Mouse (Mus musculus): ENCODE data around the gene Gm10283. TPM values are rescaled to one million over a fixed set of nuclear protein-coding genes. Genes with fewer than 3 reads are reported as not detected.
A peak's percentile ranks its signal among the peaks of the same experiment; 100 is the strongest.
"Not testable (repeated sequence)": the region's sequence is repeated elsewhere in the genome, so short reads cannot be mapped to it uniquely, and the experiment has no call there.

The Gm10283 gene
- not detected for total RNA-seq (2022)

DNA sequence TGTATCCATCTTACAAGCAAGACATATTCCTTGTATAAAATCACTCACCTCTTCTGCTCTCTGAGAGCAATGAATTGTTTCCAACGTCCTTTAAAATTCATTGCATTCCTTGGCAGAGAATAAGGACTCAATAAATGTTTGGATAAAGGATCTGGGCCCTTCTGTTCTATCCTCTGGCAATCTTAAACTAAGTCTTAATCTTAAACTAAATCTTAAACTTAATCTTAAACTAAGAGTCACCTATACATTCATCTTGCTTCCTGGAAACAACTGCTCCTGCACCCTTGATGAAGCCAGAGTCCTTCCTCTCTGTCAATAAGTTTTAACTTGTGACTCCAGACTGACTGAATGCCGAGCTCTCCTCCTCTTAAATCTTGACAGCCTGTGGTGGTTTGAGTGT is at the start of gene Gm10283:
Gene Gm10283 (minus strand): TSS at position 101 of the 400 bp plus-strand sequence.
- no peak for DNase-seq (ENCODE audit: low spot score in 2 of 2)

DNA sequence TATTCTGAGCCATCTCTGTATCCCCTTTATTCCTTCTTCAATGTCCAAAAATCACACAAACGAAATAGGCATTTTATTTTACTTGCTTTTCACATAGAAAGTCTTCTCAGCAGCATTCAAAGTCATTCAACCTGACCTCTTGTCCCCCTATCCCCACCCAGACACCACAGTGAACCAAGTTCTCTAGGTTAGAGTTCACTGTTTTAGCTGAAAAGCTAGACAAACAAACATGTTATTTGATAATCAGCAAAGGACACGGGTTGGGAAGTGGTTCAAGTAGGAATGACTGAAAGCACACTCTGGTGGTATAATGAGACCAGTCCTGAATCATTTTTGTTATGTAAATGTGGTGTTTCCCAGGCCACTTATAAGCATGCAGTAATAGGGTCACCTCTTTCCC is 31.9 kb upstream of the Gm10283 start:
- no peak for DNase-seq (ENCODE audit: low spot score in 2 of 2)

DNA sequence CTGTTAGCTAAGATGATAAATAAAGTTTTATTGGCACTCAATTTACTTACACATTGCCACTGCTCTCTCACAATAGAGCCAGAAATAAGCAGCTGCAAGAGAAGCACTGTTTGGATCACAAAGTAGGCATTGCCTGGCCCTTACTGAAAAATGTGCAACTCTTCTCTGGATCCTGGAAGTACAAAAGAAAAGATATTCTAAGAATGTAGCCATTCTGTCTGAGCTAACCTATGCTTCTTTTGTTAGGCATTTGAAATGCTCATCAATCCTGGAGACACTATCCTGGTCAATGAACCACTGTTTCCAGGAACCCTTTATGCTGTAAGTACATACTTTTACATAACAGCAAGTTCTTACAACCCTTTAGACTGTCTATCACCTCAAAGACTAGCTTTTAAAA is 15.3 kb upstream of the Gm10283 start:
- no peak for DNase-seq (ENCODE audit: low spot score in 2 of 2)

DNA sequence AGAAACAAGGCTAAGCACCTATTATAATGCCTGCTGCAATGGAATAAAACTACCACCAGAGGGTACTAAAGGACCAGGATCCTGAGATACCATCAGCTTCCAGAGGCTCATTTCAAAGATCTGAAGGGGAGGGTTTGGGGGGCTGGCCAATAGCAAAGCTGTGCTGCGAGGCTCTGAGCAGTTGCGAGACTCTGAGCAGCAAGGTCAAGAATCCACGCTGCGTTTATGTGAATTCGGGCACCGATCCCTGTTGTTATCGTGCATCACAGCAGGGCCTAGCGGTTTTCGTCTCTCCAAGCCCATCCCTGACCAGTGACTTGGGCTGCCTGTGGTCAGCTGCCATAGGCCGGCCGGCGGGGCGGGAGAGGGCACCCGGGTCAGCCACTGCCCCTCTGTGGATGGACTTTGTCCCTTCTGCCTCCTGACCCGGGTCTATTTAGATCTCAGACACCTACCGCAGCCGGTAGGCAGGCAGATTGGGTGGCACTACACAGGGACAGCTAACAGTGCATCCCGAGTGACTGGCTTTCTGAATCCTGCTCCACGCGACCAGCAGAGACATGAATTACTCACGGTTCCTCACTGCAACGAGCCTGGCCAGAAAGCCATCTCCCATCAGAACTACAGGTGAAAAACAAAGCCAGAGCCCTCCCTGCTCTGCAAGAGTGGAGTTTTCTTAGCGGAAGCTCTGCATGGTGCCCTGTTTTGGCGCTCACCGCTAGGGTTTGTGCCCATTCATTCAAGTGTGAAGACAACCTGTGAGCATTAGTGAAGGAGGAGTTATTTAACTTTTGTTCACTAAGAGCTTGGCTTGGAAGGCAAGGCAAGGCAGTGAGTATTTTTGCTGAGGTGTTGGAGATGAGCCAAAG is 2.9 kb upstream of the Gm10283 start, which contains the start of gene Aadat:
Gene Aadat (plus strand): TSS at position 280 of the 869 bp plus-strand sequence.
- peak in 1 of 2 experiments; percentile 10 for DNase-seq (ENCODE audit: low spot score in 2 of 2)

DNA sequence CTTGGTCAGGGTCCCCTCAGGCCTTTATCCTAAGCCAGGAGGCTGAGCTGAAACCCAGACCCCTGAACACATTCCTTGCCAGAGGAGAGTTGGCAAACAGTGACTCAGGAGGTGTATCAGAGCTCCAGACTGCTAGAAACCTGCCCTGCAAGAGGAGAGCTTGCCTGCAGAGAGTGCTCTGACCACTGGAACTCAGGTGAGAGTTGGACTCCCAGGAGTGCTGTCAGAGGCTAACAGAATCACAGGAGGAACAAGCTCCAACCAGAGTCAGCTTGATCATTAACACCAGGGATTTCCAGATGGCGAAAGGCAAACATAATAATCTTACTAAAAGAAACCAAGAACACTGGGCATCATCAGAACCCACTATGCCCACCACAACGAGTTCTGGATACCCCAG is 8.0 kb downstream of the Gm10283 start:
- DNase-seq (ENCODE audit: low spot score in 2 of 2): not testable (repeated sequence)

DNA sequence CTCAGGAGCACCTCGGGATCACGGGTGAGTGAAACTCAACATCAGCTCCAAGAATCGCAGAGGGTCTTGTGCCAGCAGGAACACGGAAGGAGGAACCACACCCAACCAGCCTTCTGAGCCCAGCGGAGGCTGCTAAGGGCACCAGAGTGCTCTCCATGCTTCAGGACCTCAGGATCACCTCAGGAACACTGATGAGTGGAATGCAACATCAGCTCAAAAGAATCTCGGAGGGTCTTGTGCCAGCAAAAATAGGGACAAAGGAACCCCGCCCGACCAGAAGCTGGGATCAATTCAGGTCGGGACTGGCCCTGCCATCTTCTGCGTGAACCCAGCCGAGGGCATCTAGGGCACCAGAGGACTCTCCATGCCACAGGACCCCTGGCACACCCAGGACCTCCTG is 8.4 kb downstream of the Gm10283 start:
- no peak for DNase-seq (ENCODE audit: low spot score in 2 of 2)

DNA sequence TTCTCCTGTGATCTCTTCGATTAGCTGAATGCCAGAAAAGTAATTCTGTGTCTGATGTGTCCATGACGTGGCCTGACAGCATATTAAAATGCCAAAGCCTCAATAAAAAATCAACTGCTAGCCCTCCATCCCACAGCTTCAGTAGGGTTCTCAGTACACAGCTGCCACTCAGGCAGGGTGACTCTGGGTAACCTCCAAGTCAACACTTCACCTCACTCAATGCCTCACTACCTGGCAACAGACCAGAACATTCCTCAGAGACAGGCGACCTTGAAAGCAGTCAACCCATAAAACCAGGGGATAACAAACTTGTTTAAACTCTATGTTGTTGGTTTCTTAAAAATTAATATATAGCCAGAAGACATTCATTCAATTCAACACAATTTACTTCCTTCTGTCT is 10.5 kb downstream of the Gm10283 start:
- DNase-seq (ENCODE audit: low spot score in 2 of 2): no peak

DNA sequence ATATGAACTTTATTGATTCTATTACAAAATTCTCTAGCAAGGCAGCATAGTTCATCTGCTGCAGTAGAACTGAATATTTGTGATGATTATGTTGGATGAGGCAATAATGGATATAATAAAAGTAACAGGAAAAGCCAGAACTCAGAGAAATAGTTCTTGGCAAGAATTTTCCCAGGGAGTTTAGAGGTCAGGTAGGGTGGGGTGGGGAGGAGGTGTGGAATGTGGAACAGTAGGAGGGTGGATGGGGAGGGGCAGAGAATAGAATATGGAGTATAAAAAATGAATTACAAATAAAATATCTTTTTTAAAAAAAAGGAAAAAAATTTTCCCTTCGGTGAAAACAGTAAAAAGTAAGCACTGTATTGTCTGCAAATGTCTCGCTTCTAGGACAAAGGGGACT is 11.1 kb downstream of the Gm10283 start:
- no peak for DNase-seq (ENCODE audit: low spot score in 2 of 2)

DNA sequence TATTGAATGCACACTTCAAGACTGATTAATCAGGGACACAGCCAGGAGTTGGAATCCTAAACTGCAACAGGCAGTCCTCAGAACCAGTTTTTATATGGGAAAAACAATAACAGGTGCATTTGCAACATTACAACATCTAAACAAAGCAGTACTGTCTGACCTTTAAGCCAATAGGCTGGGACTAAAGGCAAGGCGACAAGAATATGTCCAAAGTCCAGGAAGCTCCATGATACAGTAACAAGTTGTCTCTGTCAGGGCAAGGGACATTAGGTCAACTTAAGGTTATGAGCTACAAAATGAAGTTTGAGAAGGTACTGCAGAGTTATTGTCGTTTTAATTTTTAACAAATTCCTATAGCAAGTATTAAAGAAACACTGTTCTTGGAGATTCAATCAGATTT is 12.9 kb downstream of the Gm10283 start:
- no peak for DNase-seq (ENCODE audit: low spot score in 2 of 2)

DNA sequence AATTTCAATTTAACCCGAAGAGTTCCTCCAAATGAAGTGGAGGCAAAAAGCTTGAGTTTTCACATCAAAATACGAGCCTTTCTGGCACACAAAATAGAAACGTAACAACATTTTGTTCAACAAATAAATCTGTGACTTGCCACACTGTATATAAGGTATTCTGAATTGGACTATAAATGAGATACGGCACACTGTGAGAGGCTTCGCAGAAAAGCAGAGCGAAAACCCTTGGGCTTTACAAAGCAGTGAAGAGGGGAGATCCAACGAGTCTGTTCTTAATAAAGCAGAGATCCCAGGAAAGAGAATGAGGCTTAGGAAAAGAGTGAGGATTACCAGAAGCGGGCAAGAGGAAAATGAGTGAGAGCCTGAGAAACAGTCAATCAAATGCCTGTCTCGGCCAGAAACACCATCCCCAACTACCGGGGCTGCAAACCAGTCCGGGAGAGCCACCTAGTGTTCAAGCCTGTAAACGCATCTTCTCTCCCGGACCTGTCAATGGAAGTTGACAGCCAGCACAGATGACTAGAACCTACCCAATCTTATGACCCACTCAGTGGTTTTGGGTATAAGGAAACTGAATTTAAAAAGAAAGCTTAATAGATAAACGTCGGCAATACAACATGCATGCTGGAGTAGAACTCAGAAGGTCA is 36.2 kb downstream of the Gm10283 start:
- no peak for DNase-seq (ENCODE audit: low spot score in 2 of 2)

DNA sequence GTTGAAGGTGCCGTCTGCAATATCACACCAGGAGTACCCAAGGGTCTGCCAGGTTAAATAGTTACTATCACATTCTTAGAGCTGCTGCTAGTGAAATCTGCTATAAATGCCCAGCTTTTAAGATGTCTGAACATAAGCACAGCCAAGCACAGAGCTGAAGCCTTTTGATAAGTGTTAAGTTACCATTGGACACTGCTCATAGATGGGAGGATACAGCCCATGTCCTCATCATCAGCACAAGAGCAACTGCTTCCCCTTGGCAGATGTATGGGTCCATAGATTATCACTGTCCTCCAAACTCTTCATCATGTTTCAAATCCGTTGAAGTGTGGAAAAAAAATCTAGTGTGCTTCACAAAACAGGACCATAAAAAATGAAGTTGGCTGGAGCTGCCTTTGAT is 53.7 kb downstream of the Gm10283 start:
- DNase-seq (ENCODE audit: low spot score in 2 of 2): no peak

DNA sequence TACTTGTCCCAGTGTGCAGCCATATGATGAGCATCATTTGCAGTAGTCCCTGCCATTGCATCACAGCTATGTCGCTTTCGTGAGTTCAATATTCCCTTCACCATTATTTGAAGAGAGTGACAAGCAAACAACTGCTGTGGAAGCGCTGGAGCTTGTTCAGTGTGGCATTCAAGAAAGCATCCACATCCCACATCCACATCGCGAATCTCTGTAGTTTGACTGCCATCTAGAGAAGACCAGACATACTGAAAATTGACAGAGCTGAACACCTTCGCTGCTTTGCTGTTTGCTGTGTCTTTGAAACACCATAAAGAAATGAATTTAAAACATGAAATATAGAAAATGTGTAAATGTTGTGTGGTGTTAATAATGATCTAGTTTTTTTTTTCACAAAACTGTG is 58.0 kb downstream of the Gm10283 start:
- no peak for DNase-seq (ENCODE audit: low spot score in 2 of 2)

DNA sequence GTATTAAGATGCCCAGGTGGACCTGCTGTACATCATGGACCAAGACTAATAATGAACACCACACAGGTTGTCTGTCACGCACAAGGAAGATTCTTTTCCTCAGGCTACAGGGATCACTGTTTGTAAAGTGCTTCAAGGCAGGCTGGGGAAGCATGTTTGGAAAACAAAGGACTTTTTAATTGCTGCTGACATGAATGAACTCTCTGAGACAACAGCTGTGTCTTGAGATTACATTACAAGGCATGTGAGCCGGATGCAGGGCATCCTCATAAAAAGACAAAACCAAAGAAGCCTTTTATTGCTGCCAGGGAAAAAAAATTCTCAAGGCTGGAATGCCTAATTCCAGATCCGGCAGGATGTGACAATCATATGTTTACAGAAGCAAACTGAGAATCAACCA is 64.4 kb downstream of the Gm10283 start:
- DNase-seq (ENCODE audit: low spot score in 2 of 2): no peak

DNA sequence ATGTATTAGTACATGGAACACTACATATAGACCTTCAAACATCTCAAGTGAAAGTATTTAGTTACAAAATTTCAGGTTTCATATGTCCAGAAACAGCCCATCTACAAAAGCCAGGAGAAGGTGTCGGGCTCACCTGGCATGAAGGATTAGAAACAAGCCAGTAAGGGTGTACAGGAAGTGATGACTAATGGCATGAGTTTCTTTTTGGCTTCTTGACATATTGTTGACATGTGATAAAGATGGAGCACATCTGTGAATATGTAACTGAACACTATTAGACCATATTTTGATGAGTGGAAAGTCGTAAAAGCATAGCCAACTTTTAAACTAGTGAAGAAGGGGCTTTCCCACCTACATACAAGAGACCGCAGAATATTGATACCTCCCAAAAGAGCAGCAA is 66.1 kb downstream of the Gm10283 start:
- DNase-seq (ENCODE audit: low spot score in 2 of 2): no peak

DNA sequence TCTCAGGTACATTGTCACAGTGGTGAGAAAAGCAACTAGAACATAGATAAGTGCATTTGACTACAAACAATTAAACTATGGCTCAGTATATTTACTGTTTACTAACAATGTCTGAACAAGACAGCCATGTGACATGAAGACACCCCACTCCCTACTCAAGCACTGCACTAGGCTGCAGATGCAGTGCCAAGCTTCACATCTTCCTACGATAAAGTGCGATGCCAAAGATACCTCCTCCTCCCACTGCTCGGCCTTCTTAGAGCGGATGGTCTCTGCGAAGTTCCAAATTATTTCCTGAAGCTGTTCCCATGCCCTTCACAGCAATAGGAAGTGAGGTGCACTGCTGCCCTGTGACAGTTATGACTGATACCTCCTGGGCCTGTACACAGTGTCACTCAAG is 70.3 kb downstream of the Gm10283 start:
- DNase-seq (ENCODE audit: low spot score in 2 of 2): no peak

DNA sequence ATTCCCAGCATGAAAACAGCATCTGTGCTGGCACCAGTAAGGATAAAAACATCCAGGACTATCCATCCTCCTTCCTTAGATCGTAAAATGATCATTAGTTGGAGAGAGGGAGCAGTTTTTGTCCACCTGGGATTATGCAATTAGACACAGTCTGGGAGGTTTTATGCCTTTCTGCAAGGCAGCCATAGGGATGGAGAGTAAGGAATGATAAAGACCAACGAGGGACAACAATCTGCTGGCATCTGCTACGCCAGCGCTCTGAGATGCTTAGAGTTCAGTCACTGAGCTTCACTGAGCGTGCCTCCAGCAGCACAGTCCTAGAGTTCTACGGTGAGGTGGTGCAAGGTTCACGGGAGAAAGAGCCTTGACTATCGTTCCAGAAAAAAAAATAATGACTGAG is 96.6 kb downstream of the Gm10283 start:
- no peak for DNase-seq (ENCODE audit: low spot score in 2 of 2)

DNA sequence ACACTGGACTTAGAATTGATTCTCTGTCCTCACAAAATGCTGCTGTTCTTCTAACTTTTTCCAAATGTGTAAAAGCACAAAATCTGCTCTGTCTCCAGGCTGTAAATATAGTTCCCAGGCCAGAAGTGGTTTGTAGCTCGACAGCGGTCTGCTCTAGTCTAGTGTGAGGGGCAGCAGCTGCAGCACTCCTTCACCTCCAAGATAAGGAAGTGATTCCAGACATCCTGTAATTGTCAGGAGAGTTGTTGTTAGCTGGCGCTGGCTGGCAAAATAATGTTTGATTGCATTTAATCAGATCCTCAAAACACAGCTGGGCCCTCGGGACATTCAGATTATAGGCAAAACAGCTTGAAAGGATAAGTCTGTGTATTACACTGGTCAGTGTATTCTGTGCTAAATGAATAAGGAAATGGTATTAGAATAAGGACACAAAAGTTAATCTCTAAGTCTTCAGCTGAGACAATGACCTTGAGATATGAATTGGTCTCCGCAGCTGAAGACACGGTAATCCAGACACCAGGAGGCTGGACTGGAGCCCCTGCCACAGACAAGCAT is 97.9 kb downstream of the Gm10283 start:
- DNase-seq (ENCODE audit: low spot score in 2 of 2): no peak

DNA sequence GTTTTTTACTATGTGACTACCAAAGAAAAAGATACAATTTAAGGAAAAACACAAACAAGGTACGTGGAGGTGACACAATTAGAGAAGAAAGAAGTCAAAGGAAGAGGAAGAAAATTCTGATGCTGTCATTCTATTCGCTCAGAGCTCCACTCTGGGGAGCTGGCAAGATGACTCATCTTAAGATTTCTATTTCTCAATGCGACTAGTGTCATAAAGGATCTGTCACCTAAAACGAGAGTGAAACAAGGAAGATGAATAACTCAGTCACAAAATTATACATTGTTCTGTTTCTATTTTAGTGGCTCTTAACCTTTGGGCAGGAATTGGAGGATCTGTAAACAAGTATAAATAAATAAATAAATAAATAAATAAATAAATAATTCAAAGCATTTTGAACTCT is 109.3 kb downstream of the Gm10283 start:
- DNase-seq (ENCODE audit: low spot score in 2 of 2): no peak

DNA sequence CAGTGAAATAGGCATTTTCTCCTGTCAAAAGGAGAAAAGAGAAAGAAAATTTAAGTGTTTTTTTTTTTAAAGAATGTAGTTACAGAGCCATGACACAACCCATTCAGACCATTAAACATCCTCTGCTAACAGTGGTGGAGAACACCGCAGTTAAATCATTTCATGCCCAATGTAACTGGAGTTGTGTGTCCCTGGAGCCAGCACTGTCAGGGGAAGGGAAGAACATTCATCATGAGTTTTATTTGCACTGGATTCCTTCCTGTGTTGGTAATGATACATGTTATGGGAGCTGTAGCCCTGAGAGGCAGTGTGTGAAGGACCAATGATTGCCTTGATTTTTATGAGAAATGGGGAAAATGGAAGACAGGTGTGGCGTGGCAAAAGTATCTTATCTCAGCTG is 116.4 kb downstream of the Gm10283 start:
- DNase-seq (ENCODE audit: low spot score in 2 of 2): no peak

Measured in gastrocnemius, adult 8-10 months (tissue).